Mouse (Mus musculus) lung, postnatal 36 days (tissue): ENCODE data around the gene Il18rap.
"Not testable (repeated sequence)": the region's sequence is repeated elsewhere in the genome, so short reads cannot be mapped to it uniquely, and the experiment has no call there.

Experiments
- DNase-seq: peaks from one replicate; pipeline ENCODE4 v3.0.0; 2022; ENCODE audit warnings: mixed read lengths

The Il18rap gene

DNA sequence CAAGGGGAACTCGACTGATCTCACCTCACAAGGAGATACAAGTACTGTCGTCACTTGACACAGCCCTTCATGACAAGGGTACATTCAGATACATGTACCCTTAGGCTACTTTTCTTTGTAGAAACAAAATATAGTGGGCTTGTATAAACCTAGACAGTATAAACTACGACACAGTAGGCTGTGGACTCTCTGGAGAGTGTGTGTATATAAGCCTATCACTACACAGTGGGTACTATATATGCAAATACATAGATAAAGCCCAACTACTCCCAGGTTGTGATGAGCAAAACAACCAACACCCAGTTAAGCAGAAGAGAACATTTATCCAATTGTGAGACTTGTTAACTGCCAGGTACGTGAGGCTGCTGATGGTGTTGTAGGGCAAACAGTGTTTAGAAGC is 31.5 kb downstream of the Il18rap start:
- no peak for DNase-seq

DNA sequence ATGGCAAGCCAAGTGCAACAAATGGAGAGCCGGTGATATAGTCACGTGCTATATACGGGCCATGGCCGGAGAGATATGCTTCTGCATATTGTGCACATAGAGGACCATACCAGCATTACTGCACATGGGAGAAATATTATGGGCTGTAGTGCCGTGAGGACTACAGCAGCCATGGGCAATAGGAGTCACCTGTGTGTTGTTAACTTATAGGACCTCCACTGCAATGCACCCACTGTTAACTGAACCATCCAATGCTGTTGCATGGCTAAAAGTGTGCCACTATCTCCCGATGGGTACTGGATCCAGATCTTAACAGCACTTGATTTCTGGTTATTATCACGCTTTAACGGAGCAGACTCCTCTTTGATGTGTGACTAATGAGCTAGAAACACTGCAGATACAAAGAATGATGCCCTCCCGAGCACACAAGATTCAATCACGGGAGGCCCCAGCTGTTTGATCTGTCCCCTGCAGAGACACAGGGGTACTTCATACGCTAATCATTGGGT is 32.0 kb downstream of the Il18rap start:
- DNase-seq: no peak

DNA sequence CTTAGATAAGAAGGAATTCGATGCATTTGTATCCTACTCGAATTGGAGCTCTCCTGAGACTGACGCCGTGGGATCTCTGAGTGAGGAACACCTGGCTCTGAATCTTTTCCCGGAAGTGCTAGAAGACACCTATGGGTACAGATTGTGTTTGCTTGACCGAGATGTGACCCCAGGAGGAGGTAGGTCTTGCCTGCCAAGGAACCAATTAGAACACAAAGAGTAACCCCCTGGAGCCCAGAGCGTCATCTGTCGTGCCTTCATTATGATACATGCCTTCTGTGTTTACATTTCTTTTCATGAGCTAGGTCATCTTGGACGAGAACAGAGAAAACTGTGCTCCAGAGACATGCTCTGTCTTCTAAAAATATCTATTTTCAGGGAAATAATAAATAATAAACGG is 32.6 kb downstream of the Il18rap start:
- DNase-seq: no peak

DNA sequence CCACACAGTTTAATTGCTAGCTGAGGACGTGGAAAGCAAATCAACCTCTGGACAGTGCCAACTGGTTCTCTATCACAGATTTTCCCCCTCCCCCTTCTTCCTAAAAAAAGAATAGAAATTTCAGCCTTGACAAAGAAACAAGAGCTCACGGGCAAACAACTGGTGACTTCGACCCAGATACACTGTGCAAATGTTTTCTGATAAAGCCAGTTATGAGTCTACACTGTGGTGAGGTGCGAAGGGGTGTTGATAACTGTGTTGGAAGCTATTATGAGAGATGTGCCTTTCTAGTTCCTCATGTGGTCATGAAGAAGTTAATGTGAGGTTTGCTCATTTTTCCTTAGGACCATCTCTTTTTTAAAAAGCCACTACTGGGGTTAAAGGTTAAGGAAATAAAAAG is 54.2 kb downstream of the Il18rap start:
- no peak for DNase-seq

DNA sequence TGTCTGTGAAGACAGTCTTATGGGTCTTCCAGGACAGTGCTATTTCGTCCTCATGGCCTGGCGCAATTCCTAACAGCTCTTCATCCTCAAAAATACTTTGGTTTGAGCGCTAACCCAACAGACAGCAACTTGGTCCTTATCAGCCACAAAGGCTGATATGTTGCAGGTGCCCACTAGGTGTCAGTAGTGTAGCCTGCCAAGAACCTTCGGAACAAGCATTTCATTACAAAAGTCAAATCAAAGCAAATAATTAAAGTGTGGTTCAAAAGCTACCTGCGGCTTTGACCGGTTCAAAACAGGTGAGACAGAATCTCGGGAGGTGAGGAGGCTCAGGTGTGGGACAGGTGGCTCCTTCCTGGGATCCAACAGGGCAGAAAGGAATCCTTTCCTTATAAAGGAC is 64.6 kb downstream of the Il18rap start, which contains the start of gene Slc9a4:
Gene Slc9a4 (plus strand): TSS at position 298 of the 400 bp plus-strand sequence.
- DNase-seq: peak; percentile 62

DNA sequence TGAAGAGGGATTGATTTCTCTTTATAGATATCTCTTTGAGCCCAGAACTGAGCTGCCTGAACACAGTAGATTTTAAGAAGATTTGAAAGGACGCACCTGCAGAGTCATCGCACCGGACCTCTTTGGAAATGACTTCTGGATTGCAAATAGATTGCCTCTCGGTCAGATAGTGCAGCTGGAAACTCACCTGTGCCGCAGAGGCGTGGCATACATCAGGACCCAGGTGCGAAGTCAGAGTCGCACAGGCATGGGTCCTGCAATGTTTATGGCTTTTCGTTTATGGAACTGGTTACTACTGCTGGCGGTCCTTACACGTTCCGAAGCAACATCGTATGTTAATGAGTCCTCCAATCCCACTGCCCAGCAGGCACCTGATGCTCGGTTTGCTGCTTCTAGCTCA is 65.1 kb downstream of the Il18rap start:
- no peak for DNase-seq

DNA sequence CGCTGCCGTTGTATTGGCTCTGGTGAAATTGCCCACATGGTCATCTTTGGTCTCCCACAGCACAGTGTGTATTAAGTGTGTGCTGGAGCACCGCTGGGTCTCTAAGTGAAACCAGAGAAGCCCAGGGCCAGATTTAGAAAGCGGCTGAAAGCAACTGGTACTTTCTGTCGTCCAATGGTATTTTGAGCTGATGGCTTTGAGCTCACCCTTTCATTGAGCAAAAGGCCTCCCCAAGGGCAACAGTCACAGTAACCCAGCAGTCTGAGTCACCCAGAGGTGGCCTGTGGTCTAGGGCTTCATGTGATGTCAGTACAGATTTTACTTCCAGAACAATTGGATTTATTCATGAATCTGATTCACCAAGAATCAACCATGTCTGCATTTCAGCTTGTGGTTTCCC is 71.6 kb downstream of the Il18rap start:
- DNase-seq: no peak

DNA sequence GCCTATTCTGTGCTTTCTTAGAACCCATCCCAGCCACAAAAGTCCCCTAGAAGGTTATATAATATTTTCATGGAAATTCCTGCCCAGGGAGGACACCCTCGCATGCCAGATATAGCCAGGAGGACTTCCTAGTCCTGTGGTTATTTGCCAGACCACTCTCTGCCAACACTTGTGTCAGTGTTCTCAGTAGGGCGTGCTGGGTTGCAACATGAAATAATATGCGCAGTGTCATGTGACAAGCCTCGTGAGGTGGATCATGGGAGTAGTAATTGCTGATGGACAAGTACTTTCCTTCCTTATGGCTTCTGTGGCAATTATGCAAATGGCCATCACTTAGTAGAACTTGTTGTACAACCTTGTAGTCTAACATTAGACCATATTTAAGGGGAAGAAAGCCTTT is 75.8 kb downstream of the Il18rap start:
- peak; percentile 53 for DNase-seq

DNA sequence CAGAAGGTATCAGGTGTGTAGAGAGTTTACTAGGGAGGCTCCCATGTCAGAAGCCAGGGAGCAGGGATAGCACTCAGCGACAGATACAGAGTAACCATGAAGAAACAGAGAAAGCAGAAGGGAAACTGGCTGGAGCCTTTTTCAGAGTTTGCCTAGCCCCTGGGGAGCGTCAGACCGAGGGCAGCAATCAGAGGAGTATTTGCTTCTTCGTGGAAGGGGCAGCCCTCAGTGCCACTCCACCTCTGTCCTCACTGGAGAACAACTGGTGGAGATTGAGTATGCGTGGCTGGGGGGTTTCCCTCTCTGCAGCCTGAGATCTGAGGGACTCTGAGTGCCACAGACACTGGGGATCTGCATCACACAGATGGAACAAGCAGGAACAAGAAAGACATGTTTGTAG is 82.7 kb downstream of the Il18rap start:
- DNase-seq: no peak

DNA sequence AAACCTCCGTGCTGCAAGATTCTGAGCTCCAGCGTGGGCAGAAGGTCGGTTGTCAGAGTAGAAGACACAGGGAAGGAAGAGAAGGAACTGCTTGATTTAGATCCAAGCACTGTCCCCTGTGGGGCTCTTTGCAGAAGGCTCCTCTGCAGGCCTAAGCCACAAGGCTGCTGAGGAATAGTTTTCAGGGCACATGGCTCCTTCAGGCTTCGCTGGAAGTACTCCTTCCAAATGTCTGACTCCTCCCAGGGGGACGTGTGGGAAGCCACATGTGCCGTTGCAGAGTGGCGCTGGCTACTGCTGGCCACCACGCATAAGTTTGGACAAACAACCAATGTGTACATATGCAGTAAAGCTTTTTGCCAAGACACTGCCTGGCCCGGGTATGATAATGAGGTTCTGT is 84.5 kb downstream of the Il18rap start:
- DNase-seq: not testable (repeated sequence)

DNA sequence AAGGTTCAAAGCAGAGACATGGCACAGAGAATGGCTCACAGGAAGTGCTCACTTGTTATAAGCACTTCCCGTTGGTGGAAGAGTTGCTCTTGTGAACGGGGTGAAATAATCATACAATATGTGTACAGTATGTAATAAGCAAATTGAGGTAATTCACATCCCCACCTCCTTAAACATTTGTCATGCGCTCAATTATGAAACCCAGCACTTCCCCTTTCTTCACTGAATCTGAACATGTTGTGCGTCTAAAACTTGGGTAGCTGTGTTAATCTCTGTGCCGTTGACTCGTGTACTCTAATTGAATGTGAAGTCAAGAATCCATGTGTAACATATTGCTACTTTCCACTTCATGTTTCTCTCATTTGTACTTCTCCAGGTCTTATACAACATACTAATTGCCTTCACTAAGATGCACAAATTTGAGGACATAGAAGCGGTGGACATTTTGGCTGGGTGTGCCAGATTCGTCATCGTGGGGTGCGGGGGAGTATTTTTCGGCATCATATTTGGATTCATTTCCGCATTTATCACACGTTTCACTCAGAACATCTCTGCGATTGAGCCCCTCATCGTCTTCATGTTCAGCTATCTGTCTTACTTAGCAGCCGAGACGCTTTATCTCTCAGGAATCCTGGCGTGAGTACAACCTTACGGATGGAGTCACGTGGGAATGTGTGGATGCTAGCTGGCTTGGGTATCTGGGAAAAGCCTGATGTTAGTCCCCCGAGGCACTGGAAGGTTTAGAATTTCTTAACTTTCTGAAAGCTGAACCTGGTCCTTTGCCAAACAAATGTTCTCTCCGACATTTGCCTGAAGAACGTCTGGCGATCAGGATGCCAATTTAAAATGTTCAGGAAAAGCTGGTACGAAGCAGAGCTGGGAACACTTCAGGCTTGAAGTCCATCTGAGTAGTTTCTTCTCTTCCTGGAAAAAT is 85.5 kb downstream of the Il18rap start:
- peak; percentile 49 for DNase-seq
